Mouse (Mus musculus) small intestine, adult 2 months (tissue): Measurements from ENCODE around the gene Sept9.

Experiments used
- CTCF ChIP-seq: fragments of 200-500 bp; IDR thresholded peaks from 2 replicates; pipeline ENCODE4 v1.5.1; 2012; ENCODE audit warnings: low read depth, mild to moderate bottlenecking, control low read depth, inconsistent platforms, low read length, moderate library complexity, mixed read lengths; ENCODE audit not compliant: insufficient replicate concordance, insufficient read length; ENCODE audit errors: extremely low read depth
- POLR2A ChIP-seq: fragments of 200-500 bp; IDR thresholded peaks from 2 replicates; pipeline ENCODE4 v1.6.1; 2012; ENCODE audit warnings: low read depth, mild to moderate bottlenecking, control low read depth, inconsistent platforms, low read length, moderate library complexity

- TF ChIP-seq CTCF (no peak), POLR2A (no peak)
Observed at GRCm38 (mm10) chr11:117245041-117245725, 45.7 kb downstream of the Sept9 start.
